Mouse (Mus musculus) urinary bladder, postnatal 14 days (tissue): Measurements from ENCODE around the gene Arhgap19.

ENCODE experiments used
- DNase-seq: peaks from one replicate; pipeline ENCODE4 v3.0.0; 2021; ENCODE audit warnings: low spot score

The Arhgap19 gene

GRCm38 (mm10) chr19:41800451-41800850, 1.4 kb downstream of the Arhgap19 start:
- no peak for DNase-seq

- DNase-seq, result no peak
Observed at GRCm38 (mm10) chr19:41797536-41797935, 4.3 kb downstream of the Arhgap19 start.

GRCm38 (mm10) chr19:41796789-41797327, 5.0 kb downstream of the Arhgap19 start:
- no peak for DNase-seq

GRCm38 (mm10) chr19:41796148-41796760, 5.6 kb downstream of the Arhgap19 start:
- DNase-seq, result no peak

- no peak for DNase-seq
Observed at GRCm38 (mm10) chr19:41794901-41795300, 6.9 kb downstream of the Arhgap19 start.

- no peak for DNase-seq
Observed at GRCm38 (mm10) chr19:41794017-41794416, 7.8 kb downstream of the Arhgap19 start.

GRCm38 (mm10) chr19:41792934-41793486, 8.8 kb downstream of the Arhgap19 start:
- DNase-seq, result no peak

- no peak for DNase-seq
Observed at GRCm38 (mm10) chr19:41791384-41791783, 10.5 kb downstream of the Arhgap19 start.

- no peak for DNase-seq
Observed at GRCm38 (mm10) chr19:41789110-41789961, 12.5 kb downstream of the Arhgap19 start.

- no peak for DNase-seq
Observed at GRCm38 (mm10) chr19:41786896-41787295, 15.0 kb downstream of the Arhgap19 start.

- no peak for DNase-seq
Observed at GRCm38 (mm10) chr19:41777514-41777913, 24.3 kb downstream of the Arhgap19 start.

- no peak for DNase-seq
Observed at GRCm38 (mm10) chr19:41768711-41769110, 33.1 kb downstream of the Arhgap19 start.

GRCm38 (mm10) chr19:41766628-41767027, 35.2 kb downstream of the Arhgap19 start:
- DNase-seq, result no peak

GRCm38 (mm10) chr19:41763870-41764660, 37.8 kb downstream of the Arhgap19 start:
- DNase-seq, result peak; percentile 86

- DNase-seq, result peak; percentile 19
Observed at GRCm38 (mm10) chr19:41761529-41761928, 40.3 kb downstream of the Arhgap19 start.

- DNase-seq, result no peak
Observed at GRCm38 (mm10) chr19:41759765-41760164, 42.1 kb downstream of the Arhgap19 start.

GRCm38 (mm10) chr19:41759270-41759669, 42.6 kb downstream of the Arhgap19 start:
- no peak for DNase-seq

- DNase-seq, result no peak
Observed at GRCm38 (mm10) chr19:41754760-41755159, 47.1 kb downstream of the Arhgap19 start.

- no peak for DNase-seq
Observed at GRCm38 (mm10) chr19:41751906-41752305, 49.9 kb downstream of the Arhgap19 start.

GRCm38 (mm10) chr19:41747436-41747835, 54.4 kb downstream of the Arhgap19 start:
- no peak for DNase-seq

GRCm38 (mm10) chr19:41745941-41746557, 55.8 kb downstream of the Arhgap19 start:
- no peak for DNase-seq

- DNase-seq, result no peak
Observed at GRCm38 (mm10) chr19:41743396-41743795, 58.5 kb downstream of the Arhgap19 start, which contains the start of gene Slit1. Gene Slit1, minus strand, starts transcription at chr19:41743665.
